Mouse (Mus musculus) intestine, postnatal 0 days (tissue): ENCODE data around the gene Sgip1. TPM values are rescaled to one million over a fixed set of nuclear protein-coding genes. Genes with fewer than 3 reads are reported as not detected.

Source experiments
- ATAC-seq: fragments of 200-750 bp; cut with Nextera tagmentation; 2 replicates; pipeline ENCODE4 v1.8.0; 2017; ENCODE audit warnings: mild to moderate bottlenecking, moderate TSS enrichment, moderate library complexity
- H3K27ac ChIP-seq: fragments of 300-500 bp; sonication (generic); 2 replicates; pipeline ENCODE4 v1.5.1; 2014; ENCODE audit warnings: mild to moderate bottlenecking, low read depth, low read length, moderate library complexity
- H3K27me3 ChIP-seq: fragments of 300-500 bp; sonication (generic); replicated peaks from 2 replicates; pipeline ENCODE4 v1.6.1; 2014; ENCODE audit warnings: low read length, mixed read lengths; ENCODE audit not compliant: control insufficient read depth, insufficient read depth
- H3K36me3 ChIP-seq: fragments of 300-500 bp; sonication (generic); 2 replicates; pipeline ENCODE4 v1.6.1; 2014; ENCODE audit warnings: mild to moderate bottlenecking, moderate library complexity; ENCODE audit not compliant: control insufficient read depth, insufficient read depth
- H3K4me1 ChIP-seq: fragments of 300-500 bp; sonication (generic); replicated peaks from 2 replicates; pipeline ENCODE4 v1.6.1; 2014; ENCODE audit warnings: antibody characterized with exemption, low read length, mixed read lengths; ENCODE audit not compliant: control insufficient read depth, insufficient read depth
- H3K4me2 ChIP-seq: fragments of 300-500 bp; sonication (generic); replicated peaks from 2 replicates; pipeline ENCODE4 v1.6.1; 2014; ENCODE audit warnings: low read depth, mild to moderate bottlenecking, moderate library complexity
- H3K4me3 ChIP-seq: fragments of 300-500 bp; sonication (generic); 2 replicates; pipeline ENCODE4 v1.5.1; 2014; ENCODE audit warnings: low read depth, low read length
- H3K9ac ChIP-seq: fragments of 300-500 bp; sonication (generic); 2 replicates; pipeline ENCODE4 v1.6.1; 2014; ENCODE audit warnings: mild to moderate bottlenecking, low read depth, low read length
- H3K9me3 ChIP-seq: fragments of 300-500 bp; sonication (generic); 2 replicates; pipeline ENCODE4 v1.6.1; 2016; ENCODE audit warnings: mixed run types; ENCODE audit not compliant: control insufficient read depth
- CTCF ChIP-seq: sonication (generic); IDR thresholded peaks from 2 replicates; pipeline ENCODE4 v1.5.1; 2016; ENCODE audit warnings: low read depth, mild to moderate bottlenecking, control low read depth, antibody characterized with exemption, moderate library complexity
- whole genome bisulfite sequencing: fragments of 180-500 bp; shearing (Covaris S2); extraction: QIAGEN DNeasy Blood & Tissue Kit; methylation state at CpG from one replicate; pipeline ENCODE4 v1.1.7; 2014; 5-methylcytosine and 5-hydroxymethylcytosine counted together
- polyA plus RNA-seq: library from polyadenylated mRNA; unstranded; fragments of >200 nt; fragmentation: Nextera tagmentation; extraction: Ambion mirVana; gene quantifications from 2 replicates; pipeline ENCODE4 v1.2.1, GENCODE M21; 2015

The Sgip1 gene
- polyA plus RNA-seq, 1 experiment from 2014 or later = 6.1 TPM

GRCm38 (mm10) chr4:102886459-102886858 is 145.4 kb downstream of the Sgip1 start:
- no peak for ATAC-seq
- Histone ChIP-seq H3K27me3 (no peaks in the 10 kb centered on the region), H3K4me3 (no peak overlapping the region), H3K27ac (no peak overlapping the region), H3K9me3 (0 out of 2 replicates have a peak, but pooled peaks cover 2% of the 10 kb centered on the region), H3K36me3 (no peaks in the 10 kb centered on the region), H3K4me2 (no peak overlapping the region), H3K9ac (no peak overlapping the region), H3K4me1 (no peaks in the 10 kb centered on the region)
- WGBS = 65% methylated on average over 2 of the region's 2 CpGs
- TF ChIP-seq CTCF = no peak

GRCm38 (mm10) chr4:102886902-102887301 is 145.8 kb downstream of the Sgip1 start:
- Histone ChIP-seq H3K4me2 (no peak overlapping the region), H3K4me3 (no peak overlapping the region), H3K27ac (no peak overlapping the region), H3K4me1 (no peaks in the 10 kb centered on the region), H3K27me3 (no peaks in the 10 kb centered on the region), H3K9me3 (0 out of 2 replicates have a peak, but pooled peaks cover 2% of the 10 kb centered on the region), H3K36me3 (no peaks in the 10 kb centered on the region), H3K9ac (no peak overlapping the region)
- WGBS = 89% methylated on average over 4 of the region's 4 CpGs
- TF ChIP-seq CTCF = no peak
- ATAC-seq = no peak

GRCm38 (mm10) chr4:102887770-102888689 is 146.9 kb downstream of the Sgip1 start:
- ATAC-seq = no peak
- Histone ChIP-seq H3K4me2 (no peak overlapping the region), H3K4me3 (no peak overlapping the region), H3K36me3 (no peaks in the 10 kb centered on the region), H3K27me3 (no peaks in the 10 kb centered on the region), H3K27ac (no peak overlapping the region), H3K9ac (no peak overlapping the region), H3K4me1 (no peaks in the 10 kb centered on the region), H3K9me3 (0 out of 2 replicates have a peak, but pooled peaks cover 2% of the 10 kb centered on the region)
- WGBS = 78% methylated on average over 14 of the region's 14 CpGs
- TF ChIP-seq CTCF = no peak

GRCm38 (mm10) chr4:102895866-102896265 is 154.8 kb downstream of the Sgip1 start:
- Histone ChIP-seq H3K4me1 (no peaks in the 10 kb centered on the region), H3K9me3 (0 out of 2 replicates have a peak, but pooled peaks cover 2% of the 10 kb centered on the region), H3K4me3 (no peak overlapping the region), H3K27ac (no peak overlapping the region), H3K27me3 (no peaks in the 10 kb centered on the region), H3K36me3 (no peaks in the 10 kb centered on the region), H3K9ac (no peak overlapping the region), H3K4me2 (no peak overlapping the region)
- no peak for TF ChIP-seq CTCF
- 98% methylated on average over 2 of the region's 2 CpGs for WGBS
- ATAC-seq = no peak

GRCm38 (mm10) chr4:102898987-102899386 is 157.9 kb downstream of the Sgip1 start:
- TF ChIP-seq CTCF = no peak
- 71% methylated on average over 4 of the region's 4 CpGs for WGBS
- no peaks in the 10 kb centered on the region for H3K27me3 ChIP-seq
- H3K27ac ChIP-seq = no peak overlapping the region
- no peak for ATAC-seq
- no peaks in the 10 kb centered on the region for H3K36me3 ChIP-seq
- no peaks in the 10 kb centered on the region for H3K9me3 ChIP-seq
- H3K4me1 ChIP-seq = no peaks in the 10 kb centered on the region
- H3K9ac ChIP-seq = no peak overlapping the region
- H3K4me2 ChIP-seq = no peak overlapping the region
- H3K4me3 ChIP-seq = no peak overlapping the region

GRCm38 (mm10) chr4:102899683-102900082 is 158.6 kb downstream of the Sgip1 start:
- Histone ChIP-seq H3K4me2 (no peak overlapping the region), H3K9ac (no peak overlapping the region), H3K4me3 (no peak overlapping the region), H3K9me3 (no peaks in the 10 kb centered on the region), H3K27me3 (no peaks in the 10 kb centered on the region), H3K27ac (no peak overlapping the region), H3K4me1 (no peaks in the 10 kb centered on the region), H3K36me3 (no peaks in the 10 kb centered on the region)
- no peak for ATAC-seq
- WGBS = 91% methylated on average over 5 of the region's 5 CpGs
- TF ChIP-seq CTCF = no peak
